Mouse (Mus musculus): ENCODE measurements at regions not wholly inside any gene's neighbourhood (a gene's known extent, or its start where the extent isn't known, plus 50 kb on each side); places are given as distances from the start of the nearest gene placed in this dataset.

- TF ChIP-seq CTCF (IDR thresholded peaks at IDR 0.05; ENCODE audit: low read depth) (peak; percentile 41), EP300 (IDR thresholded peaks at IDR 0.05; ENCODE audit: low read depth) (no peak)
Observed at GRCm38 (mm10) chr19:44684061-44684514, 71.8 kb upstream of the Pax2 start.

Measured in liver, embryonic 14.5 days (tissue).